Mouse (Mus musculus) cerebellum, postnatal 10 days (tissue): Measurements from ENCODE around the gene Neu3.

Experiments
- DNase-seq, 2 experiments: peaks; one replicate each; pipeline ENCODE4 v3.0.0; 2021; ENCODE audit warnings: mixed read lengths in 2 of 2

The Neu3 gene

DNA sequence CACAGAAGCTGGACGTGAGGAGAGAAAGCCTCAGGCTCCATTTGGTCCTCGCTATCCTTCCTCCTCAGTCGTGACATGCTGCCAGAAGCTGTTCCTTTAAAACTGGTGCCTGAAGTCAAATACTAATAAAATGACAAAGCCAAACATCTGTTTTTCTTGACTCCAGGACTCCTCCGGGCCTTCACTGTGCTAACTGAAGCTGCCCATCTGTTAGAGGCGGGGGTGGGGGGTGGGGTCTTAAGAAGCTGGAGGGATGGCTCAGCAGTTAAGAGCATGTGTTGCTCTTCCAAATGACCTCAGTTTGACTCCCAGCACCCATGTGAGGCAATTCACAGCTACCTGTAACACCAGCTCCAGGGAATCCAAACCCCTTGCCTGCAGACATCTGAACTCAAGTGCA lies 39.7 kb downstream of the Neu3 start:
- no peak for DNase-seq

DNA sequence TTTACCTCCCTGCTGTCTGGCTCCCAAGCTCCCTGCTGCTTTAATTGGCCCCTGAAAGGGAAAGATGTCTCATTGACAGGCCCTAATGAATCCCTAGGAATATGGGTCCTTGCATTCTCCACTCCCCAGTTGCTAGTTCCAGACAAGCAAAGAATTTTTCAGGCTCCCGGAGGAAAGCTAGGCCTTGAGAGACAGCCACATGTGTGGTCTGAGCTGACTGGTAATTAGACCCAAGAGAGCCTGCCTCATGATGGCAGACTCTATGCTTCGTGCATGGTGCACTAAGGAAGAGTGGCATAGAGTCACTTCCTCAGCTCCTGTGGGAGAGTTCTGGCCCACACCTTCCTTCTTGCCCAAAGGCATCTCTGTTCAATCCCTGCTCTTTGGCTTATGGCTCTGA lies 40.3 kb downstream of the Neu3 start:
- no peak for DNase-seq

DNA sequence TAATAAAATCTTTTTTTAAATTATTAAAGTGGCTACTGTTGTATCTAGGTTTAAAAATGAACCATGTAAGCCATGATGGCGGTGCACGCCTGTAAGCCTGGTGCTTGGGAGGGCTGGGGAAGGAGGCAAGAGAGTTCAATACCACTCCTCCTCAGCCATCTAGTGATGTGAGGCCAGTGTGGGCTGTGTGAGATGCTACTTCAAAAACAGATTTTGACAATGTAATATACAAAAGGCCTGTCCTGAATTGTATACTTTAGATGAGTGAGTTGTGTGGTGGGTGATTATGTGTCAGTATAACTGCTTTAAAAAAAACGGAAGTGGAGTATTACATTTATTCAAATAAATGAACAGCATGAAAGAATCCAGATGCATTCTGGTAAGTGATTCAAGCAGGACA lies 41.4 kb downstream of the Neu3 start:
- no peak for DNase-seq

DNA sequence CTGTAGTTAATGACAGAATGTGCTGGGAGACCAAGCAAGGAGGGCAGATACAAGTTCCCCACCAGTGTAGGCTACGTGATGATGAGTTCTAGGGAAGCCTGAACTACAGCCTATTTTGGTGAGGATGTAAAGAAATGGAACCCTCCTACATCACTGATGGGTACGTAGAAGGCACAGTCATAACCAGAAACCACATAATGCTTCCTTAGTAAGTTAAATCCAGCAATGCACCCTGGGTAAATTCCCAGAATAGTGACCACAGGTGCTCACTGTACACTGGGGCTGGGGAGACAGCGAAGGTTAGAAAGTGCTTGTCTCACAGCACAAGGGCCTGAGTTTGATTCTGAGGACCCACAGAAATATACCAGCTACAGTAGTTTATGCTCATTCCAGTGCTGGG lies 42.7 kb downstream of the Neu3 start:
- DNase-seq, result no peak

DNA sequence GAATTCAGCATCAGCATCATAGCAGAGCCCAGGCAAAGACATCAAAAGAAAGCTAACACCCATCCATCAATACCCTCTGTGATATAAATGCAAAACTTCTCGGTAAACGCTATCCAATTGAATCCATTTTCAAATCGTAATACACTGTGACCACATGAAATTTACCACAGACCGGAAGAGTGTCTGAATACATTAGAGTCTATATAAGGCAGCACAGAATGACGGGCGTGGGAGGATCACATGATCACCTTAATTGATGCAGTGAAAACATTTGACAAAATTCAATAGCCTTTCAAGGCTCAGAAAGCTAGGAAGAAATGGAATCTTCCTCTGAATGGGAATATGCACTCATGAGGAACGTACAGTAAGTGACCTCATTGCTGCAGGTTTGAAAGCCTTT lies 44.8 kb downstream of the Neu3 start:
- DNase-seq, result no peak

DNA sequence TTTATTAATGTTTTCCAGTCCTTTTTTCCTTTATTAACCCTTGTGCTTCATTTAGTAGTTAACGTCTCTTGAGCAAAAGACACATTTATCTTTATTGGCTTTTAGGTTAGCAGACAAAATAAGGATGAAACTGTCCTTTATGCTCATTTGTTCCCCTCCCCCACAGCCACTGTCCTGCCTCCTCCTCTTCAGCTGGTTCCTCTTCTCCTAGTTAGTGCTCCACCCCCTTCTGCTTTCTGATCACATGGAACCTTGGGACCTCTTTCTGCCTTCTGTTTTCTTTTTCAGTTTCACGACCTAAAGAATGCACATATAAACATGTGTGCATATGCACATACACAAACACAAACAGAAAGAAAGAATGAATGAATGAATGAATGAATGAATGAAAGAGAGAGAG lies 46.3 kb downstream of the Neu3 start:
- no peak for DNase-seq

DNA sequence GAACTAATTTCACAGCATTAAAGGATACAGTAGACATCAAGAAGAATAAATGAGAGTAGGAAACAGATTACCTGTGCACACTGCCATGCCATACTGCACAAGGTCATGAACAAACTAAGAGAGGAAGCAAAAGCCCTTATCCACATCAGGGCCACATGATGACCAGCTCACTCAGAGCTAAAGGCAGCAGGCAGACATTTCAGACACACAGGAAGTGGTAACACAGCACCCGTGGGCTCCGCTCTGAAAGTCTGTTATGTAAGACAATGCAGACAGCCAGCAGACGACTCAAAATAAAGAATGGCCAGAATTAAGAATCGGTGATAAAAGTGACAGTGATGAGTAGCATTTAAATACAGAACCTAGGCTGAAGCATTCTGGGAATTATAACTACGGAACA lies 46.8 kb downstream of the Neu3 start:
- no peak for DNase-seq

DNA sequence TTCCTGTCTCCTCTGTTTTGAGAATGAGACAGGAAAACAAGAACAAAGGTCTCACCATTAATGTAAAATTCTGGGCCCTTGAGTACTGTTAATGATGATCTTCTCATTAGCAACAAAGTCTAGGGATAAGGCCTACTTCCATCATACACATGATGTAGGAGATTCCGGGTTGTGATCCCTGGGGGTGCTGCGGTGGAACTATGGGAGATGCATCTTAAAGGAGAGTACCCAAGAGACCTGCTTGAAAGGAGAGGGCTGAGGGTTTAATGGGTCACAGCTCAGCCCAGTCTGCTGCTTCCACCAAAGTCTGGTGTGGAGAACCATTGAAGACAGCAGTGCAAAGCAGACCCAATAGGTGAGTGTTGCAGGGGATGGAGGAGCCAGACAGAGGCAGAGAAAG lies 65.0 kb downstream of the Neu3 start, which contains the start of gene Olfr521:
TSS of gene Olfr521 (plus strand) at position 301 of the 400 bp plus-strand sequence.
- DNase-seq, result no peak
